7 mouse cellular contexts compared by ENCODE assay signal in genomic region chr3:89339416-89339815, GRCm38 (mm10). TPM values are rescaled to one million over a fixed set of nuclear protein-coding genes. Genes with fewer than 3 reads are reported as not detected.
DNase-seq lines count a peak whose midpoint lies in the region; ATAC-seq and TF ChIP-seq lines count a peak whose summit lies in the region.

No protein-coding gene starts in this region.

- TF ChIP-seq EP300 in liver, postnatal 0 days (IDR thresholded peaks at IDR 0.05; ENCODE audit: low read depth): no peak

- H3K4me3 ChIP-seq in testis, adult 2 months (ENCODE audit: control insufficient read depth, low read depth, low read length): no peak overlapping the region
- H3K4me3 ChIP-seq in forebrain, embryonic 14.5 days (ENCODE audit: low read depth, low read length): no peak overlapping the region
- no peak overlapping the region; the same call in 1 of the 2 replicates for H3K4me3 ChIP-seq in kidney, embryonic 14.5 days (ENCODE audit: low read length)
- H3K4me3 ChIP-seq in liver, postnatal 0 days (ENCODE audit: low read depth, low read length): no peak overlapping the region

- H3K4me2 ChIP-seq in forebrain, embryonic 14.5 days (ENCODE audit: low read length): 0 out of 2 replicates have a peak overlapping the region, but pooled peaks have one; percentile 1
- H3K4me2 ChIP-seq in kidney, embryonic 14.5 days (replicated peaks; ENCODE audit: low read depth, low read length): peak overlapping the region; percentile 15; the same call in 1 of the 2 replicates
- no peak overlapping the region for H3K4me2 ChIP-seq in liver, postnatal 0 days (ENCODE audit: low read depth, low read length)

- ATAC-seq in forebrain, embryonic 14.5 days: no peak
- ATAC-seq in kidney, embryonic 14.5 days (ENCODE audit: low FRiP score, low TSS enrichment): no peak
- ATAC-seq in liver, postnatal 0 days: peak; percentile 20; the same call in 1 of the 2 replicates

- H3K4me1 ChIP-seq in testis, adult 2 months (ENCODE audit: control insufficient read depth, insufficient read depth, low read length): peaks cover 10% of the 10 kb centered on the region
- H3K4me1 ChIP-seq in forebrain, embryonic 14.5 days (ENCODE audit: control insufficient read depth, insufficient read depth, low read length): peaks cover 17% of the 10 kb centered on the region
- peaks cover 45% of the 10 kb centered on the region for H3K4me1 ChIP-seq in kidney, embryonic 14.5 days (ENCODE audit: control insufficient read depth, insufficient read depth, low read length)
- H3K4me1 ChIP-seq in liver, postnatal 0 days (ENCODE audit: insufficient read depth): peaks cover 11% of the 10 kb centered on the region

- H3K27me3 ChIP-seq in testis, adult 2 months (ENCODE audit: control insufficient read depth, insufficient read depth, low read length): no peaks in the 10 kb centered on the region
- no peaks in the 10 kb centered on the region for H3K27me3 ChIP-seq in forebrain, embryonic 14.5 days (replicated peaks; ENCODE audit: control insufficient read depth, insufficient read depth, low read length)
- H3K27me3 ChIP-seq in kidney, embryonic 14.5 days (ENCODE audit: control insufficient read depth, insufficient read depth, low read length): no peaks in the 10 kb centered on the region
- peaks cover 8% of the 10 kb centered on the region; the same call in 1 of the 2 replicates for H3K27me3 ChIP-seq in liver, postnatal 0 days (ENCODE audit: insufficient read depth, low read length)

- peak; percentile 85 for TF ChIP-seq CTCF in testis, adult 2 months (IDR thresholded peaks at IDR 0.05; ENCODE audit: control insufficient read depth, insufficient read depth, insufficient replicate concordance, low read depth, low read length)
- peak; percentile 93 for TF ChIP-seq CTCF in liver, postnatal 0 days (IDR thresholded peaks at IDR 0.05; ENCODE audit: low read depth)

- H3K9ac ChIP-seq in forebrain, embryonic 14.5 days (ENCODE audit: low read length): no peak overlapping the region
- peak overlapping the region; percentile 93; the same call in 1 of the 2 replicates for H3K9ac ChIP-seq in kidney, embryonic 14.5 days (ENCODE audit: low read depth, low read length)
- no peak overlapping the region for H3K9ac ChIP-seq in liver, postnatal 0 days (replicated peaks)

- DNase-seq in testis, postnatal 14 days (ENCODE audit: low spot score): no peak
- peak; percentile 83 for DNase-seq in adrenal gland, postnatal 14 days
- DNase-seq in forebrain, embryonic 14.5 days (ENCODE audit: low spot score): peak; percentile 71
- peak; percentile 82 for DNase-seq in liver, postnatal 0 days
- peak; percentile 85 for DNase-seq in retina, postnatal 1 day

- no peaks in the 10 kb centered on the region for H3K9me3 ChIP-seq in forebrain, embryonic 14.5 days (replicated peaks; ENCODE audit: control insufficient read depth, low read length)
- no peaks in the 10 kb centered on the region for H3K9me3 ChIP-seq in kidney, embryonic 14.5 days (ENCODE audit: control insufficient read depth, low read length)
- no peaks in the 10 kb centered on the region for H3K9me3 ChIP-seq in liver, postnatal 0 days (ENCODE audit: low read length)

- H3K36me3 ChIP-seq in testis, adult 2 months (ENCODE audit: control insufficient read depth, insufficient read depth, low read length): no peaks in the 10 kb centered on the region
- H3K36me3 ChIP-seq in forebrain, embryonic 14.5 days (ENCODE audit: control insufficient read depth, insufficient read depth, low read length): peaks cover 17% of the 10 kb centered on the region; the same call in 1 of the 2 replicates
- peaks cover 20% of the 10 kb centered on the region for H3K36me3 ChIP-seq in kidney, embryonic 14.5 days (ENCODE audit: control insufficient read depth, insufficient read depth, low read length)
- no peaks in the 10 kb centered on the region for H3K36me3 ChIP-seq in liver, postnatal 0 days (replicated peaks; ENCODE audit: insufficient read depth, low read length)

- TF ChIP-seq POLR2A in testis, adult 2 months (IDR thresholded peaks at IDR 0.05; ENCODE audit: control insufficient read depth, low read depth, low read length): 0 out of 2 replicates have a peak, but pooled peaks have one; percentile 10

- H3K27ac ChIP-seq in testis, adult 2 months (ENCODE audit: control insufficient read depth, insufficient read depth, low read depth, low read length): no peak overlapping the region
- no peak overlapping the region for H3K27ac ChIP-seq in forebrain, embryonic 14.5 days (ENCODE audit: low read depth, low read length)
- H3K27ac ChIP-seq in kidney, embryonic 14.5 days (ENCODE audit: low read depth, low read length): no peak overlapping the region
- no peak overlapping the region for H3K27ac ChIP-seq in liver, postnatal 0 days (ENCODE audit: low read depth)

- 28% methylated on average over 8 of the region's 8 CpGs for WGBS in forebrain, embryonic 14.5 days
- WGBS in kidney, embryonic 14.5 days: 21% methylated on average over 8 of the region's 8 CpGs
- 28% methylated on average over 8 of the region's 8 CpGs for WGBS in liver, postnatal 0 days (ENCODE audit: insufficient replicate concordance)

RNA-seq across cellular contexts. Expression of gene Efna4, which starts 1.6 kb away (rescaled TPM):
- 1.1 and 1.6 TPM in 2 replicates for polyA plus RNA-seq in testis, adult 2 months (2012; rRNA removed)
- 0.26 and 0.68 TPM in 2 replicates for total RNA-seq in adrenal gland, postnatal 14 days (2021)
- 12.3 and 14.6 TPM in 2 replicates for polyA plus RNA-seq in forebrain, embryonic 14.5 days (2014; fragmentation: Nextera tagmentation; extraction: Ambion mirVana)
- polyA plus RNA-seq in kidney, embryonic 14.5 days (2014; fragmentation: Nextera tagmentation; extraction: Ambion mirVana): 30.1 and 36.6 TPM in 2 replicates
- 0.36 and 0.56 TPM in 2 replicates for polyA plus RNA-seq in liver, postnatal 0 days (2015; fragmentation: Nextera tagmentation; extraction: Ambion mirVana)

RNA-seq across cellular contexts. Expression of gene Adam15, which starts 10.4 kb away (rescaled TPM):
- polyA plus RNA-seq in testis, adult 2 months (2012; rRNA removed): 39.7 and 51.1 TPM in 2 replicates
- total RNA-seq in adrenal gland, postnatal 14 days (2021): 66.0 and 79.5 TPM in 2 replicates
- 13.4 and 19.3 TPM in 2 replicates for polyA plus RNA-seq in forebrain, embryonic 14.5 days (2014; fragmentation: Nextera tagmentation; extraction: Ambion mirVana)
- 35.9 and 47.1 TPM in 2 replicates for polyA plus RNA-seq in kidney, embryonic 14.5 days (2014; fragmentation: Nextera tagmentation; extraction: Ambion mirVana)
- 9.1 and 9.2 TPM in 2 replicates for polyA plus RNA-seq in liver, postnatal 0 days (2015; fragmentation: Nextera tagmentation; extraction: Ambion mirVana)

RNA-seq across cellular contexts. Expression of gene Efna3, which starts 16.7 kb away (rescaled TPM):
- polyA plus RNA-seq in testis, adult 2 months (2012; rRNA removed): 9.9 and 13.3 TPM in 2 replicates
- total RNA-seq in adrenal gland, postnatal 14 days (2021): 0.38 and 0.59 TPM in 2 replicates
- polyA plus RNA-seq in forebrain, embryonic 14.5 days (2014; fragmentation: Nextera tagmentation; extraction: Ambion mirVana): 30.1 and 42.0 TPM in 2 replicates
- 9.7 and 10.1 TPM in 2 replicates for polyA plus RNA-seq in kidney, embryonic 14.5 days (2014; fragmentation: Nextera tagmentation; extraction: Ambion mirVana)
- polyA plus RNA-seq in liver, postnatal 0 days (2015; fragmentation: Nextera tagmentation; extraction: Ambion mirVana): not detected in 2 replicates

RNA-seq across cellular contexts. Expression of gene Dcst2, which starts 22.4 kb away (rescaled TPM):
- polyA plus RNA-seq in testis, adult 2 months (2012; rRNA removed): 108 and 110 TPM in 2 replicates
- 0.68 and 0.70 TPM in 2 replicates for total RNA-seq in adrenal gland, postnatal 14 days (2021)
- 0.08 and 0.15 TPM in 2 replicates for polyA plus RNA-seq in forebrain, embryonic 14.5 days (2014; fragmentation: Nextera tagmentation; extraction: Ambion mirVana)
- 0.18 and 0.30 TPM in 2 replicates for polyA plus RNA-seq in kidney, embryonic 14.5 days (2014; fragmentation: Nextera tagmentation; extraction: Ambion mirVana)
- 0.05 TPM in 1 of 2 replicates, not detected in the other for polyA plus RNA-seq in liver, postnatal 0 days (2015; fragmentation: Nextera tagmentation; extraction: Ambion mirVana)

RNA-seq across cellular contexts. Expression of gene Dcst1, which starts 25.6 kb away (rescaled TPM):
- 74.5 and 81.0 TPM in 2 replicates for polyA plus RNA-seq in testis, adult 2 months (2012; rRNA removed)
- 0.30 and 0.71 TPM in 2 replicates for total RNA-seq in adrenal gland, postnatal 14 days (2021)
- polyA plus RNA-seq in forebrain, embryonic 14.5 days (2014; fragmentation: Nextera tagmentation; extraction: Ambion mirVana): 0.78 and 0.83 TPM in 2 replicates
- polyA plus RNA-seq in kidney, embryonic 14.5 days (2014; fragmentation: Nextera tagmentation; extraction: Ambion mirVana): 0.63 and 1.5 TPM in 2 replicates
- 0.13 and 0.15 TPM in 2 replicates for polyA plus RNA-seq in liver, postnatal 0 days (2015; fragmentation: Nextera tagmentation; extraction: Ambion mirVana)
